Mouse (Mus musculus): Measurements from ENCODE around the gene Abr.

Abr gene

DNA sequence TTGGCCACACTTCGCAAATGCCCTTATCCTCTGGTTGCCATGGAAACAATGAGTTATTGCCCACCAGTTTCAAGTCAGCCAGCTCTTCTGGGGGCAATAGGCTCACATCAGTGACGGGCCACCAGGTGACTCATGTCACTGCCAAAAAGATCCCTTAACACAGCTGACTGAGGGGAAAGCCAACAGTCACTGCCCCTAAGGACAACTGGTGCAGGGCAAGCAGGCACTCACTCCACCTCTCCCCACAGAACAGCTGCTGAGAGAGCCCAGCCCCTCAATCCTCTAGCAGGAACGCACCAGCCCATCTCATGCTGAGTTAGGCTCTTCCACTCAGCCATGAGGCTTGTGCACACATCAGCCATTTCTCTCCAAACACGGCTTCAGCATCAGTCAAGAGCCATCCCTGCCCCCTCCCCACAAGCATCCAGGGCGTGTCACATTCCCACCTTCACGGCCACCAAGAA lies 128.3 kb downstream of the Abr start:
- no peak for DNase-seq (ENCODE audit: low read depth, low spot score)

DNA sequence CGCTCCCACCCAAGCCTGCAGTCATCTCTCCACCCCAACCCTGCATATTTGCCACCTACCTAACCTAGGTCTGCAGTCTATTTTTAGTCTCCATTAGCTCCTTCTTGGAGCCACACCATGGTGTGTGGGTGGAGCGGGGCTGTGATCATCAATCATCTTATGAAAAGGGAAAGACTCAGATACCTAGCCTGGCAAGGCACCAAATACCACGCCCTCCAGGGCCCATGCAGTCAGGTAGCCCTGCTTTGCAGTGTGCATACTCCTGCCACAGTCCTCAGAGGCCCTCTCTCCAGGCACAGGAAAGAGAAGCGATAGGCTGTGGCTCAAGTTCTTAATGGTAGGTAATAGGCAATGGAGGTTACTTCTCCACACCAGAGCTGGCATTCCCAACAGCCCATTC lies 128.9 kb downstream of the Abr start:
- no peak for DNase-seq (ENCODE audit: low read depth, low spot score)

DNA sequence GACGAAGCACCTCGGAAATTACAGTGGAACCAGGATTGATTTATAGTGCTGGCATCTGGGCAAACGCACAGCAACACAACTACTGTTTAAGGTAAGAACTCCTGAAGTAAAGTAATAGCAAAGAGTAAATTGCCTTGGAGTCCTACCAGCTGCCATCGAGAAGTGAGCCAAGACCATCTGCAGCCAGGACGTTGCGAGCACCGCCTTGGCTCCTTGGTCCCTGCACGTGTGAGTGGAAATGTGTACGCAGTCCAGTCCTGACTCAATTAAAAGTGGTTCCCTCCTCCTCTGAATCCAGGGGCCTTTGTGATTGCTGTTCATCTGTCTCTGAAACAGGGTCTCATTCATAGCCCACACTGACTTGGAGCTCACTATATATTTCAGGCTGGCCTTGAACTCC lies 130.3 kb downstream of the Abr start:
- DNase-seq (ENCODE audit: low read depth, low spot score), result no peak

DNA sequence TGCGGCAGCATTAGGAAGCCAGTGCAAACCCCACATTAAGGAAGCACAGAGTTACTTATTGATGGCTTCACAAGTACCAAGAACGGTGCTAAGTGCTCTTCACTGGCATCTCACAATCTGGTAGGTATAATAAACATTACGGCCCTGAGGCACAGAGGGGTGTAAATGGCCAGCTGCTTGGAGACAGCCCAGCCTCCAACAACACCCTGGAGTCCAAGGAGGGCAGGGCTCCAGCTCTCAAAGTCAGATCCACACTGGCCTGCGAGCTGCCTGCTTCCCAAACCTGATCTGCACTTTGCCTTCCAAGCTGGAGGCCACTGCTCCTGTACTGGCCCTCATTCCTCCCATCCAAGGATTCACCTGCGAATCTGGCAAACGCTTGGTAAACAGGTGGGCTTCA lies 132.7 kb downstream of the Abr start:
- DNase-seq (ENCODE audit: low read depth, low spot score), result no peak

DNA sequence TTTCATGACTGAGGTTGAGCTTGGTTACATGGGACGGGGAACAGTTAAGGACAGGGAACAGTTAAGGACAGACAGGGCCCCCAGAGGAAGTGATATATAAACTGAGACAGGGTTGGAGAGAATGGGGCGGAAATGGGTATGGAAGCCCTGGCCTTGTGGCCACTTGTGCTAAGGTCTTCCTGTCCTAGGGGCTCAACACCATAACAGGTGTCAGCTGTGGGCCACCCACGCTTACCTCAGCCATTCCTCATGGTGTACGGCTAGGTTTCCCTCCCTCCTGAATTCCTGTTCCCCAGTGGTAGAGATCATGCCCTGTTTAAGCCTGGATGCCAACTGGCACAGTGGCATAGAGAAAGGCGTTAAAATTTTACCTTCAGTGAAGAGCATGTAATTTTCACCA lies 135.1 kb downstream of the Abr start:
- no peak for DNase-seq (ENCODE audit: low read depth, low spot score)

DNA sequence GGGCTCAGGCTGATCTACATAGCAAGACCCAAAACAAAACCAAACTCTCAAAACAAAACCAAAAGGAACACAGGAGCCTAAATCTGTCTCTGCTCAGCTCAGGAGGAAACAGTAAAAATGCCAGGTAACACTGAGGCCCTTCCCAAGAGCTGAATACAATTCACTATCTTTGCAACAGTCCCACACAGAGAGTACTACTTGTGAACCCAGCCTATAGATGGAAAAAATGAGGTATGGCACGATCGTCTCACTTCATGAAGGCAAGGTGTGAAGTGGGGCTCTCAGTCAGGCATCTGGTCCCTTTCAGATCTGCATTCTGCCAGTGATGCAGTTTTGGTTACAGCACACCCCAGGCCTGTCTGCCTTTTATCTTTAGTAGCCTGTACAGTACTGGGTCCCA lies 138.1 kb downstream of the Abr start:
- DNase-seq (ENCODE audit: low read depth, low spot score), result no peak

DNA sequence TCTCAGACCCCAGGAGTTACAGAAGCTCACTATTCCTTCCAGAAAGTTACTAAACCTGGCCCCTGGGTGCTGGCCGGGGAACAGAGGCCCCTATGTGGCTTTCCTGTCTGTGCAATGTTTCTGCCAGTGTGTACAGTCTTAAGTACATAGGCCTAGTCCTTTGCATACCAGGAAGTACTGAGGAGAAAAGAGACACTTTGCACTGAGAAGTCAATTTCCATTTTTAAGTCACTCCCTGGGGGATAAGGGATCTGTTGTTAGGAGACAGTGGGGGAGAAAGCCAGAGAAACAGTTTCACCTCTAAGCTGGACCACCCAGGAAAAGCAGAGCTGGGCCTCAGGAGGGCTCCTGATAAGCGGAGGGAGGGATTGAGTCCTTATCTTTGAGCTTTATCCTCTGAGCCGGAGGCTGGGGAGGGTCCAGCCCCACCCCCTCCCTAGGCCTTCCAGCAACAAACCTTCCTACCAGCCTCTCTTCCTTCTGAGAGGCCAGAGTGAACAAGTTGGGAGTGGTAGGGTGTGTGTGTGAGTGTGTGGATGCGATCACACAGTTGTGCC lies 138.9 kb downstream of the Abr start:
- no peak for DNase-seq (ENCODE audit: low read depth, low spot score)

DNA sequence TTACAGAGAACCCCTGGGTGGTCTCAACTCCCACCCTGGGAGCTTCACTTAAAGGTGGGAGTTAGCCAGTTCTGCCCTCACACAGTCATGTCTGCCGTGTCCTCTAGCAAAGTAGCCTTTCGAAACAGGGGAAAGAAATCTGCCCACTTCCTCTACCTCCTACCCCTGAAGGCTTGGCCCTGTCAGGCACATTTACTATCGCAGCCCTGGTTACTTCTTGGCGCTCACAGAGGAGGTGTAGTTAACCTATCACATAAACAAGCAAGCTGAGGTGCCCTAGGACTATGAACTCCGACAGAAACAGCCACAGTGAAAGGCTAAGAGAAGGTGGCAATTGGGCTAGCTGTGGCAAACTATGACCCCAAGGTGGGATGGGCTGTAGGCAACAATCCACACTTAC lies 139.4 kb downstream of the Abr start:
- no peak for DNase-seq (ENCODE audit: low read depth, low spot score)

DNA sequence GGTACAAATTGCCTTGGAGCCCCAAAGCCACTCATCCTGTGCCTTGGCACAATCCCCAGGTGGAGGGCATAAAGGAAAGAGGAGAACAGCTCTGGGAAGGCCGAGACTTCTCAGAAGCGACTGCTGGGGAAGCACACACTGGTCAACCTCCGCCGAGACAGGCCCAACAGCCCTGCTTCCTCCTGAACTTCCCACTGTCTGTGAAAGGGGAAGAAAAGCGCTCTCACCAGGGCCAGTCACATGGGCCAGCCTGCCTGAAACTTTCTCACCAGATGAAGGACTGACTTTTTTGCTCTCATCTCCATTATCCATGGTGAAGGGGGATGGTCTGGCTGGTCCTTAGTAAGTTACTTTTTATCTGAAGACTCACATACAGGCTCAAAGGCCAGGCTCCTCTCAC lies 139.9 kb downstream of the Abr start:
- DNase-seq (ENCODE audit: low read depth, low spot score), result no peak

DNA sequence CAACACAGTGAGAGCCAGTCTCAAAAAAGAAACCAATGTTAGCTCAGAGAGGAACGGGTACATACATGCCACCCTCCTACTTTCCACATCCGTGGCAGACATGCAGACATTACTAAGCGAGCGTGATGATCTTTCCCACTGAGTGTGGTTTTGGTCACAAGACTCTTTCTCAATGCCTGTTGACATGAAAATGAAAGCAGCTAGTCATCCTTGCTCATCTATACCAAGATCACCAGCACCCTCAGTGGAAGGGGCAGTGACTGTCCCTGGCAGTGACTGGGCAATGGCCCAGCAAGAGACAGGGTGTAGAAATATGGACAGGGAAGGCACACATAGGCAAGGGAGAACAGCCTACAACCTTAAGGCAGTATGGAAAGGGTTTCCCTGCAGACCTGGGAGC lies 142.4 kb downstream of the Abr start:
- DNase-seq (ENCODE audit: low read depth, low spot score), result no peak

DNA sequence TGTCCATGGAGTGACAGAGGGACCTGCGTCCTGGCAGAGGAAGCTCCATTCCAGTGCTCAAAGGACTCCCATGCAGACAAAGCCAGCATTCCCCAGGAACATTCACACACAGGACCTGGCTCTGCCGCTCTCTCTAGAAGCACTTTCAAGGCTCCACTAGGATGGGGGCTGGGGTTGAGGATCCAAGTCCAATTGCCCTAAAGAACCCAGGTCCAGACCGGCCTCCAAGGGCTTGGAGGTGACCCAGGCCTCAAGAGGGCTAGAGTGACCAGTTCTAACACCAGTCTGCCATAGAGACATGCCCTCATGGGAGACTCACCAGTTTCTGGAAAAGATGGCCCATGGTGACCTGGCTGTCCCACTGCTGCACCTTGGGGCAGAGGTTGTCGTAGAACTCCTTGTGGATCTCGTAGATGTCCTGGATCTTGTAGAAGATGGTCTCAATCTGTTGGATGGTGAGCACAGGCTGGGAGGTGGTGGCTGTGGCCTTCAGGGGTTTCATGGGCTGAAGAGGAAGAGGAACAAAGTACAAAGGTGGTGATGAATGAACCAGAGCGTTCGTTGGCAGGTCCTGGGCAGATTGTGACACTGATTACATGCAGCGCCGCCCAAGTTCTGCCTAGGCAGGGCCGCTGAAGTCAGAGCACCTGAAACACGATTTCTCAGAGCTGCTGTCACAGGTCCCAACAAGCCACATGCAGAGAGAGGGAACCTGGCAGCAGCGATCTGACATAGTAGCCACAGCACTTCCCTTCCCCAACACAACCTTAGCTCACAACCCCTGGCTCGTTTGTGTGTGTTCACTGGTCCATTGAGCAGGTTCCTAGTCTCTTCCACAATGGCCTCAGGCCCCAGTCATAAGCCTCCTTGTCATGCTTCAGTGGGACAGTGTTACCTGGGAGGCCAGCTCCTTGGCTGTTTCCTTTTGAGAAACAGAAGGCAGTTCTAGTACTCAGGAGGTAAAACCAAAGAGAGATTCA lies 143.1 kb downstream of the Abr start:
- DNase-seq (ENCODE audit: low read depth, low spot score), result no peak

DNA sequence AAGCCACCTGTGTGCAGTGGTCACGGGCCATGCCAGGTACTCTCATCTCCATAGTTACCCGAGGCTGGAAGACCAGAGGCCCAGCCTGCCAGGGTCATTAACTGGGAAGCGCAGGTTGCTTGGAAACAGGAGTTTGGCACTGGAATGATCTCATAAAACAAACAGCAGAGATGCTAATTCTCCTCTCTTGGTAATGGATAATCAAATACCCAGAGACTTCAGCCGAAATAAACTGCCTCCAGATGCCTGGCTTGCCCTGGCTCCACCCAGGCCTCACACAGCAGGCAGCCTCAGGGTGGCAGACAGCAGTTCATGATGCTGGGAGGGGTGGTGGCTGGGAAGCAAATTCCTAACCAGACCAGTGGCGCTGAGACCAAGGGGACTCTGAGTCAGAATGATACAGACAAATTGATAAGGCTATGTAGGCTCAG lies 145.0 kb downstream of the Abr start:
- DNase-seq (ENCODE audit: low read depth, low spot score), result no peak

DNA sequence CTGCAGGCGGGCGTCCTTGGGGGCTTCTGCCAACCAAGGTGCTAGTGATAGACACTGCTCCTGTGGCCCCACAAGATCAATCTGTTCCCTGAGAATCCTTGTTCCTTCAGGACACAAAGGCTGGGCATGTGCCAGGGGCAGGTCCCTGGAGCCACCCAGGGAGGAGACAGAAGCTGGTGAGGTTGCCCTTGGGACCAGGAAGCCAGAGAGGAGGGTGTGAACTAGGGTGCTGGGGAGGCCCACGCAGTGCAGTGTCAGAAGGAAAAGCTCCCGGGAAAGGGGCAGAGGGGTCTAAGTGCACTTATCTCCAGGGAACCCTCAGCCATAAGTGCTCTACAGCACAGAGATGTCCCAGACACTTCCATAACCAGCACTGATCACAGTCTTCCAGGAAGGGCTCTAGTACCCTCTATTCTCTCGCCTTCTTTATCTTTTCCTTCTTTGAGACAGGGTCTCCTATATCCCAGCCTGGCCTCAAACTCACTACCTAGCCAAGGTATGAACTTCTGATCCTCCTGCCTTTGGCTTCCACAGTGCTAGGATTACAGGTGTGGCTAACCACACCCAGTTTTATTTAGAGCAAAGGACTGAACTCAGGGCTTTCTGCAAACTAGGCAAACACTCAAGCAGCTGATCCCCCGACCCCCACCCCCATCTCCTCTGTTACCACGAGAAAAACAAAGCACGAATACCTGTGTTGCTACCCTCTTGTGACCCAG lies 145.6 kb downstream of the Abr start:
- DNase-seq (ENCODE audit: low read depth, low spot score), result no peak

DNA sequence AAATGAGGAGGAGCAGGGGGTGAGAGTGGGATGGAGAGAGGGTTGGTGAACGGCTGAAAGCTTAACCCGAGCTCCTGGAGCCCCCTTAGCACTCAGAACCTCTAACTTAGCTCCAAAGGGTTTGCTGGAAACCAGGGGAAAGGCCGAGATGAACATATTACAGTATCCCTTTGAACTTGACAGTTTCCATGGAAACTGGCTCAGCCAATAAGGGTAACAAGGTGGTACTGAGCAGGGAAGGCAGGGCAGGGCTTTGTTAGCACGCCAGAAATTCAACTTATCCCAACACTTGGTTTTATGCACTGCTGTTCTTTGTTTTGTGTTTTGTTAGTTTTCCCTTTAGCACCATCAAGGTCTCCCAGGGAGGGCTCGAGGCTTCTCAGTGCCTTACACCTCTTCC lies 149.5 kb downstream of the Abr start:
- DNase-seq (ENCODE audit: low read depth, low spot score), result no peak

DNA sequence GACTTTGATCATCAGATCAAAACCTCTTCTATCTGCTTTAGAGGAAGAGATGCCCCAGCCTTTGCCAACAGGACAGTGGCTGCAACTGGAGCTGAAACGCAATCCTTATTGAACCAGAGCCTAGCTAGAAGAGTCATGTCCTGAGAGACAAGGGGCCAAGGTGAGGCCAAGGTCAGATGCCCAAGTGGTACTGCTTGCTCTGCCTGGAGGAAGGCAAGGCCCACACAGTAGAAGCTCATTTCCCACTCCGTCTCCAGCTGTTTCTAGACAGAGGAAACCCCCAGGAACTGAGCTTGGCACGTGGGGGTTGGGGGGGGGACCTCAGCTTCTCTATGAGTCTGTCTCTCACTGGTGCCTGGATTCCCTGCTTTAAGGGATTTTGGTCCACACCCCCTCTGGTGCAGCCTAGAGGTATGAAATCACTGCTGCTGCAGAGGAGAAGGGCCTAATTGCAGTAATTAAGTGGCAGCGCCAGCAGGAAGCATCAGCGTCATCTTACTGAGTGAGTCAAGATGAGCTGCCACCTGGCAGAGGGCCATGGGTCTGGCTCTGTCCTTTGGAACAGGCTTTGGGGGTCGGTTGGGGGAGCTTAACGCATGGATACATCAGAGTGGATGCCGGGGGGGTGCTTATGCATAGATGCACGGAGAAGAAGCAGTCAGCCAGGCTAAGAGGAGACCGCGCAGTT lies 152.7 kb downstream of the Abr start:
- DNase-seq (ENCODE audit: low read depth, low spot score), result no peak

DNA sequence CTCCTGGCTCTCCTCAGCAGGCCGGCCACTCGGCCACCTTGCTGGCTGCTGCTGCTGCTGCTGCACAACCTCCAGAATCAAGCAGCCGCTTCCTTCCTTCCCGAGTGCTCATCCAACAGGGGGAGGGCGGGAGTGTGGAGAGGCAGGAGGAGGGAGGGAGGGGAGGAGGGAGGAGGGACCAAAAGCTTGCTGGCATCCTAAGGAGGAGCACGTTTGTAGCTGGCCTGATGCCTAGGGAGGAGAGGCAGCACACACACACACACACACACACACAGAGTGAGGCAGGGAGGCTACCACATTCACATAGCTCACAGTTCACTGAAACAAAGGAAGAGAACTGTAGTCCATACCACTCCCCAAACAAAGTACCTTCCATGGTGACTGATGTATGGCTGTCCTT lies 153.8 kb downstream of the Abr start:
- no peak for DNase-seq (ENCODE audit: low read depth, low spot score)

DNA sequence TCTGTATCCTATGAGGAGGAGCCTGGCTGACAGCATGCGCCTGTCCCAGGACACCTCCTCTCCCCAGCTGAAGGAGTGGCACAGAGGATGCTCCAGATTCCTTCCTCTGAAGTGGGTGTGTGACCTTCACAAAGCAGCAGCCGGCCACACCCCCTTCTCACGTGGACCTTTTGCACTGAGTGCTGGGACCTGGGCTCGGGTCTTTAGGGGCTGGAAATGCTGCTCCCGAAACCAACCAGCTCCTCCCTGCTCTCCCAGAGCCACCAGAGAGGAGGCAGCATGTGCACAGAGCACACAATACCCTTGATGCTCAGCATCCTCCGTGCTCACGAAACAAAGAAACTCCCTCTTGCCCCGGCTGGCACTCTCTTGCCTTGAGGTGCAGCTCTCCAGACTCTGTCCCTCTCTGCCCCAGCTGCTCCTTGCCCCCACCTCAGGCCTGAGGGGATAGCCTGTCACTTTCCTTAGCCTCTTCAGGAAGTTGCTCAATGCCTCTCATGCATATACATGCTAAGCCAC lies 154.6 kb downstream of the Abr start:
- no peak for DNase-seq (ENCODE audit: low read depth, low spot score)

DNA sequence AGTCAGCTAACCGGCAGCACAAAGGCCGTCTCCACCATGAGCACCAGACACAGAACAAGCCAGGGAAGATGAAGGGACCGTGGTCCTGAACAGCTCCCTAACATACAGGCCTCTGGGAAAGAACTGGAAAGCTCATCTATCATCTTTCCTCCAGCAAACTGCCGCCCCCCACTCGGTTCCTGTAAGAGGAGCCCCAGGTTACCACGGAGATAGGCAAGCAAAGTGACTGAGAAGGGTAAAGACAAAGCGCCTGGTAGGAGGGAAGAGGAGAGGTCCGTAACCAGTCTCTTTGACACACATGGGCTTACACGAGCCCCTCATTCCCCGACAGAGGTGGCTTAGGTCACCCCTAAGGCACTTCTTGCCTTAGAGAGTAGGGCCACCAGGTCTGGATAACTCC lies 155.0 kb downstream of the Abr start:
- DNase-seq (ENCODE audit: low read depth, low spot score), result no peak

DNA sequence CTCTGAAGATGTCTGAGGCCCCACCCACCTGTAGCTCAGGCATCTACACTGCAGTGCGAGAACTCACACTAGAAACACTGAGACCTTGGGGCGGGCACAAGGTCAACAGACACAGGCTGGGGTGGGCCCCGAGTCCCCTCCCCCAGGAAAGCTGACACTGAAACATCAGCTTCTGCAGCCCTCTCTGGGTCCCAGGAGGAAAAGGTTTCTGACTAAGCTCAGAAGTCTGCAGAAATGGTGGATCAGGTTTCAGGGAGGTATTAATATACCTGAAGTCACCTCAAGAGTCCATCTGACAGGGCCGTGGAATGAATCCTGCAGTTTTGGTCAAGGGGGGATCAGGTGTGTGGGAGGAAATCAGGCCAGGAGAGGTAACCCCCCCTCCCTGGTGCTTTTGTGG lies 156.2 kb downstream of the Abr start:
- DNase-seq (ENCODE audit: low read depth, low spot score), result no peak

DNA sequence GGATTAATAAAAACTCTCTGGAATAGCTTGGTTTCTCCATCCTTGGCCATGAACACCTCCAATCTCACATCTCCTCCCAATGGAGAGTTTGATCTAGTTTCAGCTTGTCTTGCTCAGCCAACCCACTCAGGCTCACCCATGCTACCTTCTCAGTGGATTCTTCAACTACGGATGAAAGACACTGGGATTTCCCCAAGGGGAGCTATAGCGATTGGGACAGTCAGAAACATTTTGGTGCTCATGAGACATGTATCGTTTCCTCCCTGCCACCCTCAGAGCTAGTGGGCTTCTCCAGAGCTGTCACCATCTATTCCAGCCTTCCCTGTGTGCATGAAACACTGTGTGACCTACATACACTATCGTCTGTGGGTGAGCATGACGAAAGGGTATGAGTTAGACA lies 160.4 kb downstream of the Abr start:
- no peak for DNase-seq (ENCODE audit: low read depth, low spot score)

DNA sequence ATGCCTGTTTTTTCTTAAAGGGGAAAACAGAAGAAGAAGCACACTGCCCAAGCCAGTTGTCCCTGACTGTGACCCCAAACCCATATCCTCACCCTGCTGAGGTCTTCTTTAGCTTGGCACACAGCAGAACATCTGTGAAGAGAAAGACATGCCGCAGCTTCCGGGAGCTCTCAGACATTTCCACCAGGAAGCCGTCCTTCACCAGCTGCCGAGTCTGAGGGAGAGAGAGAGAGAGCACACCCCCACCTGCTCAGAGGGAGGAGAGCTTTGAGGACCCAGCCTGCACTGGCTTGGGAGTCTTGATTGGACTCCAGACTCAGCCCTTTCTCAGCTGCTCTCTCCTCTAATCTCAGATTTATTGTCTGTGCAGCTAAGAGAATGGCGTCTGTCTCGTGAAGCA lies 160.9 kb downstream of the Abr start:
- DNase-seq (ENCODE audit: low read depth, low spot score), result no peak

DNA sequence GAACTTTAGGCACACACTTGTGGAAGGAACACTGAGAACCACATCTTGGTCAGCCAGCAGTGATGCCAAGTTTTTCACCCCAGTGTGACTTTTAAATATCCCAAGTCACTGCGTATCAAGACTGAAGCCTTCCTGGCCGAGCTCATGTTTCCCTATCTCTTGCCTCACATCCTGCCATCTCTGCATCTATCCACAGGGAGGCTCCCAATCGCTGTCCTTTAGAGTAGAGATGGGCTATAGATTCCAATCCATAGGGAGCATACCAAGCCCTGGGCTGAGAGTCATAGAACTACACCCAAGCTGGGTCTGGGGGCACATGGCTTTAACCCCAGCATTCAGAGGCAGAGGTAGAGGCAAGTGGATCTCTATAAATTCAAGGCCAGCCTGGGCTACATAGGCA lies 162.6 kb downstream of the Abr start:
- no peak for DNase-seq (ENCODE audit: low read depth, low spot score)
